Mouse (Mus musculus): ENCODE measurements around the gene Rbm20. TPM values are rescaled to one million over a fixed set of nuclear protein-coding genes. Genes with fewer than 3 reads are reported as not detected.
"Not testable (repeated sequence)": the region's sequence is repeated elsewhere in the genome, so short reads cannot be mapped to it uniquely, and the experiment has no call there.

Rbm20 gene
- total RNA-seq, 2 experiments from 2014 or later = 2.9 to 3.8 TPM

DNA sequence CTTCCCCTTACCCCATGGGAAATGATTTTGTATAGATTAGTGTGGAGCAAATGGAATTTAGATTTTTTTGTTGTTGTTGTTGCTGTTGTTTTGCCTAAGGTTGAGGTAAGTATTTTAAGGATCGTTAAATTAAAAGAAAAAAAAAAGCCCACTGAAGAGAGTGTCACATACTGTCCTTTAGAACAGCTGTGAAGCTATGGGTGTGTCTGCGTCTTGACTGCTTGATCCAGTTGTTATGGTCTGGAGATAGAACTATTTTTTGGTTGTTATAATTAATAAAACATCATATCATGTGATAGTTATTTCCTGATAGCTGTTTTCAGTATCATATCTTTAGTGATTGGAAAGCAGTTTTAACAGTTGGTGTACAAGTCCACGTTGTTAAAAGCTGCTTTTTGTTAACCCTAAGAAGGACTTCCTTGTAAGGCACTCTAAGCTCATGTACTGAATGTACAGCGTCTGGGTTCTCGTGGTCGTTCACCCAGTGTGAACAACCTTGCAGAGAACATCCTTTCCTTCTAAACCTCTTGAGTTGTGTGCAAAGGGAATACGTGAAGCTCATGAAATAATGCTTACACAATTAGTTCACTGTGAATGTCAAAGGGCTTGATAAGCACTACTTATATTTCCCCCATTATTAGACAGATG, 227.9 kb downstream of the Rbm20 start:
- no peak for DNase-seq (ENCODE audit: low spot score in 2 of 2)
- intact Hi-C loops (cut with DNase I) = loop anchor here (2.0 to 5.0 kb wide), 2 partner anchors 53 to 136 kb away; no protein-coding TSS in a partner anchor

DNA sequence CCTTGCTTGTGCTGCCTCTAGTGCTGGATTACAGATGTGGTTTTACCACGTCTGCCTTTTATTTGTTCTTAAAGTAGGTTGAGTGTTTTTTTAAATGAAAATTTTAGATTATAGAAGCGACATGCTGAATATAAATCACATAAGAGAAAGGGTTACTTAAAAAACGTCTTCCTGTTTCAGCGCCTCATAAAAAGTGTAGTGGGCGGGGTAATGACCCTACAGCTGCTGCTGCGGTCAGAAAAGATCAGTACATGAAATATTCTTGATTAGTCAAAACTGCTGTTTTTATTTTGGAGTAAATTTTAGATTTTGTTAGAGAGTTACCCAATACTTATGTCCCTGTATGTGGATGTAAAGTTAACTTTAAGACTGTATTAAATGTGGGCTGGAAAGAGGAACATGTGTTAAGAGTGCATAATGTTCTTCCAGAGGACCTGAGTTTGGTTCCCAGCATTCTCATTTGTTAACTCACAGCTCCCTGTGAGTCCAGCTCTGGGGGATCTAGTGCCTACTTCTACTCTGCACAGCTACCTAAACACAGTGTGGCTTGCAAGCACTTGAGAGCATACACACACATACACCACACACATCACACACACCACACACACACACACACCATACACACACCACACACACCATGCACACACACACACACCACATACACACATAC, 229.1 kb downstream of the Rbm20 start:
- intact Hi-C loops (cut with DNase I) = no loop called here
- no peak for DNase-seq (ENCODE audit: low spot score in 2 of 2)

DNA sequence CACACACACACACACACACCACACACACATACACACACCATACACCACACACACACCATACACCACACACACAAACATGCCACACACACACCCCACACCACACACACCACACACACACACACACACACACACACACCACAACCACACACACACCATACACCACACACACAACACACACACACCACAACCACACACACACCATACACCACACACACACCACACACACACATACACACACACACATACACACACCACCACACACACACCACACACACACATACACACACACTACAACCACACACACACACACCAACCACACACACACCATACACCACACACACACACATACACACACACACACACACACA, 229.6 kb downstream of the Rbm20 start:
- intact Hi-C loops (cut with DNase I); DNase-seq (ENCODE audit: low spot score in 2 of 2): not testable (repeated sequence)

DNA sequence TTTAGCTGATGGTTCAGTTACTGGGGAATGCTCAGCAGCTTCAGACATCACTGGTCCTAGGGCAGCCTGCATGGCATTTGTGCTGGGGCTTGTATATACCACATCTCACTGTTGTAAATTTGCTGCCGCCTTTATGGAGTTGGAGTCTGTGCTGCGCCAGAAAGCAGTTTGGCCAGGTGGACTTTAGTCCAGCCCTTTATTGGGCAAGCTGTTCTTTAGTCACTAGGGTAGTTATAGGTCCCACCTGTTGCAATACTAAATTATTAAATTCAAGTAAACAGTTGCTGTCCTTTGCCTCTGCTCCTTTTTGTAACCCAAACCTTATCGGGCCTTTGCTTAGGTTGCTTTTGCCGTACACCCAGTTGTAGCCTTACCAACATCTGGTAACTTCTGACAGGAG, 237.8 kb downstream of the Rbm20 start:
- DNase-seq (ENCODE audit: low spot score in 2 of 2) = no peak
- intact Hi-C loops (cut with DNase I) = no loop called here

Other genes with a start within 250 kb of the Rbm20 start
- 10 to 100 TPM in 1 of 2 experiments, 1 to 10 TPM in 1; 9.1 to 10.6 TPM for gene Dusp5, start 148.2 kb upstream of the Rbm20 start, total RNA-seq (2021)
- gene Nutf2-ps1, start 88.2 kb upstream of the Rbm20 start, total RNA-seq (2021) = 10 to 100 TPM; 49.2 to 59.9 TPM
- 10 to 100 TPM; 31.6 to 33.7 TPM for gene Smc3, start 76.9 kb upstream of the Rbm20 start, total RNA-seq (2021)
- gene Pdcd4, start 214.9 kb downstream of the Rbm20 start, total RNA-seq (2021) = 100 to 1,000 TPM; 102 to 105 TPM